Mouse (Mus musculus): Measurements from ENCODE around the gene Lsm6. TPM values are rescaled to one million over a fixed set of nuclear protein-coding genes. Genes with fewer than 3 reads are reported as not detected.

The Lsm6 gene
- total and polyA plus RNA-seq, 3 experiments: 60.0 to 186 (median 67.7) TPM

- H3K4me2 ChIP-seq (ENCODE audit: insufficient read depth, low read depth, poor library complexity, severe bottlenecking): no peak overlapping the region
- no peak overlapping the region for H3K4me3 ChIP-seq (replicated peaks in 1 of 3; ENCODE audit: low read depth in 2 of 3, low read length in 2 of 3, poor library complexity in 1 of 3)
- no peaks in the 10 kb centered on the region for H3K79me2 ChIP-seq (replicated peaks; ENCODE audit: control insufficient read depth, extremely low read depth, insufficient read depth, poor library complexity, severe bottlenecking)
- dilution Hi-C loops (cut with MboI; ENCODE audit: extremely low pct_ligation_motif_present, extremely low pct_unique_long_range_greater_than_20kb, low sequenced_read_pairs) (no loop called here), in situ Hi-C loops (cut with MboI; ENCODE audit: low pct_ligation_motif_present, low pct_unique_long_range_greater_than_20kb, low sequenced_read_pairs) (no loop called here)
- H3K4me1 ChIP-seq (ENCODE audit: control insufficient read depth in 1 of 2, insufficient read depth in 2 of 2): no peaks in the 10 kb centered on the region
- no peaks in the 10 kb centered on the region for H3K27me3 ChIP-seq (replicated peaks)
- TF ChIP-seq TCF12 (IDR thresholded peaks at IDR 0.05; ENCODE audit: low read depth, low read length) (no peak), ZMIZ1 (IDR thresholded peaks at IDR 0.05; ENCODE audit: low read depth, low read length) (no peak), NRF1 (IDR thresholded peaks at IDR 0.05; ENCODE audit: low read depth, low read length) (no peak), ELF1 (IDR thresholded peaks at IDR 0.05; ENCODE audit: low read depth, low read length) (no peak), JUN (IDR thresholded peaks at IDR 0.05; ENCODE audit: insufficient read depth, low read depth, low read length) (no peak), TBP (conservative IDR thresholded peaks at IDR 0.05; ENCODE audit: low read depth, low read length) (no peak), CHD2 (IDR thresholded peaks at IDR 0.05; ENCODE audit: low read length) (no peak), CTCF (conservative IDR thresholded peaks at IDR 0.05 in 1 of 2, IDR thresholded peaks at IDR 0.05 in 1 of 2; ENCODE audit: low read depth in 2 of 2, low read length in 2 of 2) (no peak), BHLHE40 (IDR thresholded peaks at IDR 0.05; ENCODE audit: low read depth, low read length) (no peak), ETS1 (conservative IDR thresholded peaks at IDR 0.05; ENCODE audit: low read depth, low read length) (no peak), SIN3A (IDR thresholded peaks at IDR 0.05; ENCODE audit: low read length) (no peak), KAT2A (IDR thresholded peaks at IDR 0.05; ENCODE audit: insufficient replicate concordance, low read length) (no peak), JUND (conservative IDR thresholded peaks at IDR 0.05; ENCODE audit: low read depth, low read length) (no peak), ZKSCAN1 (IDR thresholded peaks at IDR 0.05; ENCODE audit: borderline replicate concordance, low read depth, low read length) (no peak), MAX (IDR thresholded peaks at IDR 0.05; ENCODE audit: low read length) (no peak), RAD21 (IDR thresholded peaks at IDR 0.05; ENCODE audit: low read depth, low read length) (no peak), USF2 (conservative IDR thresholded peaks at IDR 0.05; ENCODE audit: low read depth, low read length) (no peak), MXI1 (IDR thresholded peaks at IDR 0.05; ENCODE audit: low read depth, low read length) (no peak)
- no peak for DNase-seq (ENCODE audit: extremely low read depth)
- no peak overlapping the region for H3K9ac ChIP-seq (ENCODE audit: insufficient read depth, low read depth)
- H3K36me3 ChIP-seq (replicated peaks in 1 of 2; ENCODE audit: control insufficient read depth in 1 of 2, insufficient read depth in 1 of 2, low read length in 1 of 2): peaks cover 67 to 95% of the 10 kb centered on the region in 2 experiments
- no peak overlapping the region for H3K27ac ChIP-seq (ENCODE audit: insufficient read depth, low read depth)
- no peaks in the 10 kb centered on the region for H3K9me3 ChIP-seq (replicated peaks; ENCODE audit: low read length)
Measured at GRCm38 (mm10) chr8:78809454-78810206, 11.3 kb downstream of the Lsm6 start.

- in situ Hi-C loops (cut with MboI; ENCODE audit: low pct_ligation_motif_present, low pct_unique_long_range_greater_than_20kb, low sequenced_read_pairs) (no loop called here), dilution Hi-C loops (cut with MboI; ENCODE audit: extremely low pct_ligation_motif_present, extremely low pct_unique_long_range_greater_than_20kb, low sequenced_read_pairs) (no loop called here)
Measured at GRCm38 (mm10) chr8:78808888-78809287, 12.1 kb downstream of the Lsm6 start.

More at GRCm38 (mm10) chr8:78808888-78809287, 12.1 kb downstream of the Lsm6 start:
- Histone ChIP-seq H3K4me1 (ENCODE audit: control insufficient read depth in 1 of 2, insufficient read depth in 2 of 2) (no peaks in the 10 kb centered on the region), H3K36me3 (replicated peaks in 1 of 2; ENCODE audit: control insufficient read depth in 1 of 2, insufficient read depth in 1 of 2, low read length in 1 of 2) (peaks cover 67 to 96% of the 10 kb centered on the region in 2 experiments), H3K4me2 (ENCODE audit: insufficient read depth, low read depth, poor library complexity, severe bottlenecking) (no peak overlapping the region), H3K4me3 (replicated peaks in 1 of 3; ENCODE audit: low read depth in 2 of 3, low read length in 2 of 3, poor library complexity in 1 of 3) (no peak overlapping the region), H3K79me2 (replicated peaks; ENCODE audit: control insufficient read depth, extremely low read depth, insufficient read depth, poor library complexity, severe bottlenecking) (no peaks in the 10 kb centered on the region), H3K9ac (ENCODE audit: insufficient read depth, low read depth) (no peak overlapping the region), H3K27me3 (replicated peaks) (no peaks in the 10 kb centered on the region), H3K27ac (ENCODE audit: insufficient read depth, low read depth) (no peak overlapping the region), H3K9me3 (replicated peaks; ENCODE audit: low read length) (no peaks in the 10 kb centered on the region)
- no peak for DNase-seq (ENCODE audit: extremely low read depth)
- no peak for TF ChIP-seq TBP (conservative IDR thresholded peaks at IDR 0.05; ENCODE audit: low read depth, low read length)
- no peak for TF ChIP-seq TCF12 (IDR thresholded peaks at IDR 0.05; ENCODE audit: low read depth, low read length)
- TF ChIP-seq MAX (IDR thresholded peaks at IDR 0.05; ENCODE audit: low read length): no peak
- TF ChIP-seq JUND (conservative IDR thresholded peaks at IDR 0.05; ENCODE audit: low read depth, low read length): no peak
- TF ChIP-seq ZMIZ1 (IDR thresholded peaks at IDR 0.05; ENCODE audit: low read depth, low read length): no peak
- no peak for TF ChIP-seq MEF2A (IDR thresholded peaks at IDR 0.05; ENCODE audit: borderline replicate concordance, low read depth, low read length)
- TF ChIP-seq ELF1 (IDR thresholded peaks at IDR 0.05; ENCODE audit: low read depth, low read length): no peak
- TF ChIP-seq EP300 (IDR thresholded peaks at IDR 0.05; ENCODE audit: low read length): no peak
- no peak for TF ChIP-seq RCOR1 (conservative IDR thresholded peaks at IDR 0.05; ENCODE audit: low read depth, low read length)
- TF ChIP-seq ZNF384 (IDR thresholded peaks at IDR 0.05; ENCODE audit: low read depth, low read length): no peak
- no peak for TF ChIP-seq NRF1 (IDR thresholded peaks at IDR 0.05; ENCODE audit: low read depth, low read length)
- TF ChIP-seq CHD2 (IDR thresholded peaks at IDR 0.05; ENCODE audit: low read length): no peak
- no peak for TF ChIP-seq BHLHE40 (IDR thresholded peaks at IDR 0.05; ENCODE audit: low read depth, low read length)
- TF ChIP-seq SIN3A (IDR thresholded peaks at IDR 0.05; ENCODE audit: low read length): no peak
- no peak for TF ChIP-seq SMC3 (IDR thresholded peaks at IDR 0.05; ENCODE audit: low read depth, low read length)
- no peak for TF ChIP-seq POLR2AphosphoS2 (IDR thresholded peaks at IDR 0.05; ENCODE audit: low read depth, low read length)
- TF ChIP-seq UBTF (IDR thresholded peaks at IDR 0.05; ENCODE audit: low read depth, low read length): no peak
- TF ChIP-seq JUN (IDR thresholded peaks at IDR 0.05; ENCODE audit: insufficient read depth, low read depth, low read length): no peak
- no peak for TF ChIP-seq POLR2A (IDR thresholded peaks at IDR 0.05; ENCODE audit: low read depth, low read length)
- no peak for TF ChIP-seq USF1 (IDR thresholded peaks at IDR 0.05; ENCODE audit: low read depth, low read length)
